Mouse (Mus musculus) Muller cell, postnatal 12 days (primary cell): ENCODE data around the gene Slx1b.
A peak's percentile ranks its signal among the peaks of the same experiment; 100 is the strongest.
"Not testable (repeated sequence)": the region's sequence is repeated elsewhere in the genome, so short reads cannot be mapped to it uniquely, and the experiment has no call there.

Experiments
- DNase-seq: peaks from one replicate; pipeline ENCODE4 v3.0.0-alpha.2; 2015; ENCODE audit errors: inconsistent ontology term

Gene Slx1b

DNA sequence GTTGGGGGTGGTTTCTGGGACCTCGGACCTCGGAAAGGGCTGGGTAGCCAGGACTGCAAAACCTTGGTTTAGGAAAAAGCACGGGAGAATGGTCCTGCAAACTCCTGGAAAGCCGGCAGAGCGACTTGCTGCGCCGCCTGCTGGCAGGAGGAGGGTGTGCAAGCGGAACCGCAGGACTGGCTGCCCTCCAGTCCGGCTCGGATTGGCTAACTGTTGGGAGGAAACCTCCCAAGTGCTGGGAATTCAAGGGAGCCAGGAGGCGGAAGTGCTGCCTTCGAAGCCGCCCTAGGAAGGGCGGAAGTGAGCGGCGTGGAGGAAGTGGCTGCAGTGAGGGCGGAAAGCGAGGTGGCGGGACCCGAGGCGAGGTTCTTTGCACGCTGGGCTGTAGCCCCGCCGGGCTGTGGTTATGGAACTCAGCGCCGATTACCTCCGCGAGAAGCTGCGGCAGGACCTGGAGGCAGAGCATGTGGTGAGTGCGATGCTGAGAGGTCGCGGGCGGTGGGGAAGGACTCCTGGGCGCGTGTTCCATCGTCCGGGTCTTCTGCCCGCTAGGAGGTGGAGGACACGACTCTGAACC, at the start of gene Slx1b:
Gene Slx1b, minus strand, starts transcription at position 154 of the 577 bp plus-strand sequence.
- DNase-seq, result peak; percentile 97

DNA sequence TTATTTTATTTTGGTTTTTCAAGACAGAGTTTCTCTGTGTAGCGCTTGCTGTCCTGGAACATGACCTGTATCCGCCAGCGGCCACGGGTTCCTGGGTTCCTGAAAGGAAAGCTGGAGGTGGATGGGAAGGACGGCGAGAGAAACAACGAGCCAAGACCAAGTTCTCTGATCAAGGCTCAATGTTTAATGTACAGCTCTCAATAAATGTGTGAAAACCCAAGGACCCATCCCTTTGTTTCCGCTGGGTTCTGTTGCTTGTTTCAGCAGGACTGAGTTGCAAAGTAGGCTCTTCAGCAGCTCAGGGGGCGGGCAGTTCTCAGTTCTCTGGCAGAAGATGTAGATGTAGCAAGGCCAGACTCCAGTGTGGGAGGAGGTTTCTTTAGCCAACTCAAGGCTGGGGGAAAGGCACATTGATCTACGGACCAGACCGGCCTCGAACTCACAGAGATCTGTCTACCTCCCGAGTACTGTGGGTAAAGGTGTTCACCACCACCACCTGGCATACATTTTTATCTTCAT, 46.4 kb upstream of the Slx1b start:
- no peak for DNase-seq

DNA sequence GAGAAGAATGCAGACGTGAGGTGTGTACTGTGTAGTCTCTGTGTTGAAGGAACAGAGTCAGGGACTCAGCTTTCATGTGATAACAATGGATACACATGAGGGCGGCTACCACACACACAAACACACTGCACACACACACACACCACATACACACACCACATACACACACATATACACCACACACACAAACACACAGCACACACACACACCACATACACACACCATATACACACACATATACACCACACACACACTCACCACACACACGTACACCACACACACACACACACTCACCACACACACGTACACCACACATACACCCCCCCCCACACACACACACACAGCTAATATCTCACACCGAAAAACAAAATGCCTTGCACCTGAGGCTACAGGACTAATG, 45.9 kb upstream of the Slx1b start:
- DNase-seq, result no peak

DNA sequence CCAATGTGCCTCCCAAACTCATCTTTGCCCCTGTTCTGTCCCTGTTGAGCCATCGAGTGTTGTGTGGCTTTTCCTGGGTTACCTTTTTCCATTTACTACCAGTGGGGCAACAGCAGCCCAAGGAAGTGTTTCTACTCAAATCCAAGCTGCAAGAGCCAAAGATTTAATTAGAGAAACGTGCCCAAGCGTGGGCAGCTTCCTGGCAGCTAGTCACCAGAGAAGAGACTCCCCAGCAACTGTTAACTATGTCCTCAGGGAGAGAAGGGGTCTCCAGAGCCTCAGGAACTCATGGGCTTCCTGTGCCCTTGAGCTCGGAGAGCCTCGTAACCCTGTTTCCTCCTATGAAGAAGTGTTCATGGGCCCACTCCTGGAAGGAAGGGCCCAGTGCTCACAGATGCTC, 45.4 kb upstream of the Slx1b start:
- DNase-seq, result no peak

DNA sequence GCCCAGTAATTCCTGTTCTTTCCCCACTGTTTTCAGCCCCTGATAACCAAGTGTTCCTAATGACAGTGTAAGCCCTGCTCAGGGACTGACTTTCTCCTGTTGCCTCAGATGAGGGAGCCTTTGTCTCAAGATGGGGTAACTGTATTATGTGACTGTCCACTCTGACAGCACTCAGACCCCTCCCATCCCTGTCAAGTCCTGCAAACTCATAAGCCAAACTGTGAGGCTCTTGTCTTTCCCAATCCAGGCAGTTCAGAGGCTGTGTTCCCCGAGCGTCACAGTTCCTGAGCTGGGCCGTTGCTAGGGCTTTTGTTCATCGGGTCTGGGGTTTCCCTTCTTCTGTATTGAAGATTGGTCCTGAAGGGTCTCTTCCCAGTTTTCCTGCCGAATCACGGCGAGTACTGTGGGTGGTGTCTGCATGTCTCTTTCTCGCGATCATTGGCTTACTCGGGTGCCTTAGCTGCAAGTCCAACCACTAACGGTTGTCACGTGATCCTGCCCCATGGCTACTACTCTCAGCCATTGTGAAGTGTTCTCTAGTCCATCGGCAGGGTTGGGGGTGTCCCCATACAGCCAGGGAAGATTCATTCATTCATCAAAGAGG, 44.6 kb upstream of the Slx1b start:
- DNase-seq, result peak; percentile 13

DNA sequence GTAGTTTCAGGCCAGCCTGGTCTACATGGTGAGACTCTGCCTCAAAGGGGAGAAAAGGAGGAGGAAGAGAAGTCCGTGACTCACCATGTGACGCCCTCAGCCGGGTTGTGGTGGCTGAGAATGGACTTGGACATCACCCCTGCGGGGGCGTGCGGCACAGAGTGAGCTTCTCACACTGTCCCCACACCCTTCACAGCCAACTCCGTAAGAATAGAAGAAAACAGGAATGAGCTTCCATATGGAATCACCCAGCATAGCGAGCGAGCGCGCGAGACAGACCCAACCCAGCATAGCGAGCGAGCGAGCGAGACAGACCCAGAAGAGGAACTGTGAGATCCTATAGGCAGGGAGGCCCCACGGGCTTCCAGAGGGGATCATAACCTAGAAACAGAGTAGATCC, 44.0 kb upstream of the Slx1b start:
- peak; percentile 24 for DNase-seq

DNA sequence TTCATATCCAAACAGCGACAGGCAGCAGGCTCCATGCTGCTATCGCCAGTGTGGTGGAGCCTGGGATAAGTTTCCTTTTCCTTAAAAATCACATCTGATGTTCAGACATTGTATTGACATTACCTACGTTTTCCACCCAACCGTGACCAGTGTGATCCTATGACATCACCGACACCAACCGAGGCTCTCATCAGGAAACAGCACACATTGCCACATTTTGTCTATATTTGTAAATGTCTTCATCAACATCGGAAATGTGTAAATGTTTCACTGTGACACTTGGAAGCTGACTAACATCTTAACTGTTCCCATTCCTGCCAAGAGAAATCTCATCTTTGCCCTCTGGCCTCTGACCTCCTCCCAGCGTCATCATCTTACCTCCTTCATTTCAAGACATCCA, 40.5 kb upstream of the Slx1b start:
- DNase-seq, result no peak

DNA sequence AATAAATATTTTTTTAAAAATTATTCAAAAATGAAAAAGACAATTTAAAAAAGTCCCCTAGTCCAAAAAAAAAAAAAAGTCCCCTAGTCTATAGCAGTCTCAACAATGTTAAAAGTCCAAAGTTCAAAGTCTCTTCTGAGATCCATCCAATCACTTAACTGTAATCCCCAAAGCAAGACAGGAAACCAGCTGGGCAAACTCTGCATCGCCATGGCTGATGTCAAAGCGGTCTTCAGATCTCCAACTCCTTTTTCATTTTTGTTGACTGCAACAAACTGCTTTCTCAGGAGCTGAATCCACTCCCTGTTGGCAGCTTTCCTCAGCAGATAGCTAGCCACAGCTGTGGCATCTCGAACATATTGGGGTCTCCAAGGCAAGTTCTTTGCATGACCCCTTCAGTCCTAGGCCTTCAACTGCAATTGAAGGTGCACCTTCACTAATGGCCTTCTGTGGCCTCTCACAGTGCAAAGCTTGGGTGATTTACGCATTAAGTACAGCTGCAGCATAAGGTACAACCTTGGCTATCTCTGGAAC, 34.7 kb upstream of the Slx1b start:
- DNase-seq, result not testable (repeated sequence)

DNA sequence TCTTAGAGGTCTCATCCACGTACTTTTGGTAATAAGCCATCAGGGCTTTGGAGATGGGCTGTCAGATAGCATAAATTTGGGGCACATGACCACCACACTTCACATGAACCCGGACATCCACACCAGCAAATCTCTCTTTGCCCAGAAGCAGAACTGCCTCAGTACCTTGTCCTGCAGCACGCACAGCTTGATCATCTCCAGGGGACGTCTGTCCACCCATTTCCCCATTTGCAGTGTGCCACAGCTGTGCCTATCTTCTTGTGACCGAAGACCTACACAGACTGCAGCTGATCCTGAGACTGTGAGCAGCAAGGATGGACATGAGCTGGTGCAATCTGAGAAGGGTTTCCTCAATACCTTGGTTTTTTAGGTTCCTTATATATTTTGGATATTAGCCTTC, 30.1 kb upstream of the Slx1b start:
- no peak for DNase-seq

DNA sequence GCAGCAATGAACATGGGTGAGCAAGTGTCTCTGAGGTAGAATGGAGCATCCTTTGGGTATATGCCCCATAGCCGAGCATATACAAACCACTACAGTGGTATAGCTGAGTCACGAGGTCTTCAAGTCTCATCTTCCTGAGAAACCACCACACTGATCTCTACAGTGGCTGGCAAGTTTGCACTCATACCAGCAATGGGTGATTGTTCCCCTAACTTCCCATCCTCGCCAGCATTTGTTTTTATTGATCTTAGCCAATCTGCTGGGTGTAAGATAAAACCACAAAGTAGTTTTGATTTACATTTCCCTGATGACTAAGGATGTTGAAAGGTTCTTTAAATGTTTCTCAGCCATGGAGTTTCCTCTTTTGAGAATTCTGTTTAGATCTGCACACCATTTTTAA, 29.5 kb upstream of the Slx1b start:
- no peak for DNase-seq

DNA sequence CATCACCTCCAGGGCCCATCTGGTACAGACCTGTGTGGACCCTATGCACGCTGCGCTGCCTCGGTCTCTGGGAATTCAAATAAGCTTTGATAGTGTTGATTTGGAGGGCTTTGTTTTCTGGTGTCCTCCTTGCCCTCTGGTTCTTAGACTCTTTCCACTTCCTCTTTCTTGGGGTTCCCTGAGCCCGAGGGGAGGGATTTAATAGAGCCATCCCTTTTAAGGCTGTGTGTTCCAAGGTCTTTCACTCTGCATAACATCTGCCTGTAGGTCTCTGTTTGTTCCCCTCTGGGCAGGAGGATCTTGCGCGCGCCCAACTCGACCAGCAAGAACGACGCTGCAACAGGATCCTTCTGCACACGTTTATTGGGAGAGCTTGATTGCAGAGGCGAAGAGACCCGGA, 26.1 kb upstream of the Slx1b start:
- no peak for DNase-seq

DNA sequence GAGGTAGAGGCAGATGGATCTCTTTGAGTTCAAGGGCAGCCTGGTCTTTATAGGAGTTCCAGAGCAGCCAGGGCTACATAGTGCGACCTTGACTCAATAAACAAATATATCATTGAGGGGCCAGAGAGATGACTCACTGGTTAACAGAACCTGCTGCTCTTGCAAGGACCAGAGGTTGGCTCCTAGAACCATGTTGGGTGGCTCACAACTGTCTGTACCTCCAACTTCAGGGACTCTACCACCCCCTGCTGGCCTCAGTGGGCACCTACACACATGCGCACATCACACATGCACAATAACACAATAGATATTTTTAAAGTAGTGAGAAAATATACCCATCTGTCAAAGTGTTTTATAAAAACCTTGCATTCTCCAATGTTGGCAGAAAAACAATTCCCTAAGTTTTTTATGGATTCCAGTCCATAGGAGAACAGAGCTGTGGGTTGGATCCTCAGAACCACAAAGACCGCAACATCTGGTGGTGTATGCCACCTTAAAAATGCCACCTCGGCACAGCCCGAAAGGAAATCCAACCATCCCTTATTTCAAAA, 23.3 kb upstream of the Slx1b start:
- no peak for DNase-seq

DNA sequence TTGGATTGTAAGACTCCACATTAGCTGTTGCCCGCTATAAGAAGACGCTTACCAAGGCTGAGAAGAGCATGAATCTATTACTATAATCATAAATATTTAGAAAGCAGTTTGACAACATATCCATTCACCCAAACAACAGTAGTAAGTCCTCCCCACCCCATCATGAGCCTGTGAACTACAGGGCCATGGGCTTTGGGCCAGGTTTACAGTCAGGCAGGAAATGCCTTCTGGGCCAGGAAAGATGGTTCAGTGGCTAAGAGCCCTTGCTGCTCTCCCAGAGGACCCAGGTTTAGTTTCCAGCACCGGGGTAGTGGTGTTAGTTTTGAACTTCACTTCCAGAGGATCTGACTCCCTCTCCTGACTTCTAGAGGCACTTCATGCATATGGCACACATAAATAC, 22.0 kb upstream of the Slx1b start:
- DNase-seq, result no peak

DNA sequence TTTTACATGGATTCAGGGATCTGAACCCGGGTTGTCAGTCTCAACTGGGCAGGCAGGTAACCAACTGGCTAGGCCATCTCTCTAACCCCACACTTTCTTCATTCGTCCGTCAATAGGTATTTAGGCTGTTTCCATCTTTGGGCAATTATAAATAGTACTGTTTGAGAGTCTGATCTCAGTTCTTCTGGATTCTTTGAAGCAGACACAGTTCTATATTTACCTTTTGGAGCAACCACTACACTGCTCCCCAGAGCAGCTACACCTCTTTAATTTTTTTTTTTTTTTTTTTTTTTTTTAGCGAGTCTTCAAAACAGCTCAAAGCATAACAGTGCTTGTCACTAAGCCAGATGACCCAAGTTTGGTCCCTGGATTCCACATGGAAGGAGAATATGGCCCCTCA, 20.1 kb upstream of the Slx1b start:
- no peak for DNase-seq

DNA sequence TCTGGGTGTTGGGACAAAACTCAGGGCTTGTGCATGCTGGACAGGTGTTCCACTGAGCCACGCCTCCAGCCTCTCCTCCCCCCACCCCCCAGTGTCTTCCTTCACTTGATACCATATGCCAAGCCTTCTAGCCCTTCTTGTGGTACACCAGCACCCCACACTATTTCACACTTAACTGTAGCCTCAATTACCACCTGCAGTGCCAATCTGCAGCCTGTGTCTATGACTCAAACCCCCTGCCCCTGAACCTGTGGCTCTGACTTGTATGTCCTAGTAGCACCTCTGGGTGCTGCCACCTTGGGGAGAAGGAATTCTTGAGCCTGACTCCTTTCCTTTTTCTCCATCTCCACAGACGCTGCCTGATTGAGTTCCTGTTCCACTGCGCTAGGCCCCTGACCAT, 16.3 kb upstream of the Slx1b start:
- DNase-seq, result no peak

DNA sequence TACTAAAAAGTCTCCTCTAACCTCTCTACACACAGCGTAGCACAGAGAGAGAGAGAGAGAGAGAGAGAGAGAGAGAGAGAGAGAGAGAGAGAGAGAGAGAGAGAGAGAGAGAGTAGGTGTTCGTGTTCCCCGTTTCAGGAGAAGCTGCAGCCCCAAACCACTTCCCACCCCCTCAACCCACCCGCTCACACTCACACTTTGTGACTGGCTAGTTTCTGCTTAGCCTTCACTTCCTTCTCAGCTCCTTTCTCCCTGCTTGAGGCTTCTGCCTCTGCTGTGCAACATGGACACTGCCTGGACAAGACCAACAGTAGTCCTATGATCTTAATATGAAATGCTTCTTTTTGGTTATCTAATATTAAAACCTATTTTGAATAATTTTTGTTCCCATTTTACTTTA, 14.7 kb upstream of the Slx1b start:
- no peak for DNase-seq

DNA sequence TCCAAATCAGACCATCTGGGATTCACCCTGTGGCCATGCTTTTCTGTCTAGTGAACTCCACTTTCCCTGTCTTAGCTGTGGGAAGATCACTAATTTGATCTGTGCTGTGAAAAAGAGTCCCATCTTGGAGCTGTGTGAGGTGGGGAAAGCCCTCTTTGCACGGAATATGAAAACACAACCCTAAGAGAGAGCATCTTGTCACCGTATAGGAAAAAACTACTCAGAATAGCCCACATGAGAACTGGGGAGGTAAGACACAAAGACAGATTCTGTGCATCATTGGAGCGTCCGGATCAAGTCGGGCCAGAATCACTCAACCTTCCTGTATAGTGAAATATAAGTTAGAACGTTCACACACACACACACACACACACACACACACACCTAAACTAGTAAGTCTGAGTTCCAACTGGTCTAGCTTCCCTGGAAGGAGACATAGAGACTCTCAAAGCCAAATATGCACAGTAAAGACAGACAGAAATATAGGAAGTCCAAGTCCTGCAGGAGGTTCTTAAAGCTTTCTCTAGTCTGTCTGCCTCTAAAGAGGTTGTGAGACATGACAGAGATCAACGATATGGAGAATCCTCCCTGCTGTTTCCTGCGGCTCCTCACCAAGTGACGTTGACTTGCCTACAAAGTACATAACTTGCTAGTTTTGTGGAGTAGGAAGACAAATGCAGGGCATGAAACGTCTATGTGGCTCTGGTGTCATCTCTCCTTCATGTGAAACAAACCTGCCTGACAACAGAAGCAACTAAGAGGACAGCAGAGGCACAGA, 12.8 kb upstream of the Slx1b start:
- DNase-seq, result no peak

DNA sequence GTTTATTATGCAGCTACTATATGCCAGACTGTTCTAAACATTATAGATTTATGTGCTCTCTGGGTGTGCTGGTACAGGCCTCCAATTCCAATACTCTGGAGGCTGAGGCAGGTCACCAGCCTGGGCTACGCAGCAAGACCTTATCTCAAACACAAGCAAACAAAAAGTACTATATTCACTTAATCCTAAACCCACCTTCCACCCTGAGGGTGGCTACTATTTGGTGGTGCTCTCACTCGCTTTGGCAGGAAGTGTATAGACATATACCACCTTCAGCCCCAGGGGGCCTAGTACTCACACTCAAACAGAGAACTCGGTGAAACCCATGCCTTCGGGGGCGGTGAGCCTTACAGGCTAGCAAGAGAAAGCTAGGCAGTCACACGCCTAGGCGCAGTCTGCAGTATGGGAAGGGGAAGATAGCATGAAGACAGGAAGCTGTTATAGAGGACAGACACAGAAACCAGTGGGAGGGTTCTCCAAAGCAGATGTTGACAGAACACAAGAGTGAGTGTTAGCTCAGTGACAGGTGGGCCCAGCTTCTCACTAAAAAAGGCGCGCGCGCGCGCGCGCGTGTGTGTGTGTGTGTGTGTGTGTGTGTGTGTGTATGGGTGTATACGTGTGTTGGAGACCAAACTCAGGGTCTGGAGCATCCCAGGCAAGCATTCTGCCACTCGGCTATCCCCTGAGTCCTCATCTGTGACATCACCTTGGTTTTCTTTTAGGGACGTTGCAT, 12.0 kb upstream of the Slx1b start, which contains the start of gene Coro1a:
Gene Coro1a, minus strand, starts transcription at position 346 of the 733 bp plus-strand sequence.
- no peak for DNase-seq

DNA sequence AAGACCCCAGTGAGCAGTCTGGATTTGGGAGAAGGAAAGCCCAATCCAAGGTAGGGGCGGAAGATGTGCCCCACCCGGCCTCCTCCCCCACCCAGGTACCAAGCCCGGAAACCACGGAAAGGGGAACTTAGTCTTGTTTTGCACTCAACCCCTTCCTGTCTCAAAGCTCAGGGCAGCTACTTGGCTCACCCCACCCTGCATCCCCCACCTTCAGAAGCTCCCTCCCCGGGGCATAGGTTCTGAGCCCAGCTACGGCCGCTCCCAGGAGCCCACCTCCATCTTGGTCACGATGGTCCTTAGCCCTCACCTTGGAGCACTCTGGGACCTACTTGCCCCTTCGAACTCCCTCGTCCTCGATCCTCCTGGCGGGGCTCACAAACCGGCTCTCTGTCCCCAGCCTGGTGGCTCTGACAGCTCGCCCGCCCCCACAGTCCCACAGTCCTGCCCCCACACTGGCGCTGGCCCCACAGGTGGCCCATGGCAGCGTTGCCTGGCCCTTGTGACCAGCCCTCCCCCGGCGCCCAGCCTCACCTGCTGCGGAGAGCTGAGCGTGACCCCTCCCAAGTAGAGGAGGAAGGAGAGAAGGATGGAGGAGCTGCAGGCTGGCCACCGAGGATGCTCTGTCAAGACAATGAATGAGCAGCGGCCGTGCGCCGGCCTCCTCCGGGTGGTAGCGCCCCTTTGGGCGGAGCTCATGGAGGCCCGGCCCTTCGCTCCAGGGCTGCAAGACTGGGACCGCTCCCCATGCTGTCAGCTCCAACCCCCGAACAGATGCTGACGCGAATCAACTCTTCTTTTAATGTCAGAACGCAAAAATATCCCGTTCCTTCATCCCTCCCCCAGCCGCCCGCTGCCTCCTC, 8.8 kb upstream of the Slx1b start:
- peak; percentile 74 for DNase-seq

DNA sequence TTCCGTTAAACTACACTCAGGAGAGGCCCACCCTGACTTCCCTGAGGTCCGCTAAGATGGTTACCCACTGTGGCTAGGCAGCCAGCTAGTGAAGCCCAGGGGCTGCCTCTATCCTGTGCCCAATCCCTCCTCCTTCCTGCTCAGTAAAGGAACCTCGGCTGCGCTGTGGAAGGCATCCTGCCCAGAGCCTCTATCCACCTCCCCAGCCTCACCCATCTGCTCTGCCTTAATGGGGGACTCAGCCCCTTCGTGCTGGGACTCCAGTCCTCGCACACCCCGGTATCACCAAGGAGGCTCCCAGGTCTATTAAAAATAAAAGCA, 8.1 kb upstream of the Slx1b start:
- no peak for DNase-seq
